Mouse (Mus musculus) CD4-positive, CD25-positive, alpha-beta regulatory T cell, adult 4 months (primary cell): ENCODE measurements at regions not wholly inside any gene's neighbourhood (a gene's known extent, or its start where the extent isn't known, plus 50 kb on each side); places are given as distances from the start of the nearest gene placed in this dataset.

Source experiments
- ATAC-seq: one replicate; pipeline ENCODE4 v1.8.0; 2017

GRCm38 (mm10) chr19:16075512-16076086 lies 57.0 kb upstream of the Gnaq start:
- ATAC-seq: no peak

GRCm38 (mm10) chr19:16075026-16075425 lies 57.6 kb upstream of the Gnaq start:
- ATAC-seq: no peak

GRCm38 (mm10) chr19:16067314-16067713 lies 65.3 kb upstream of the Gnaq start:
- ATAC-seq: no peak

GRCm38 (mm10) chr19:16064911-16065310 lies 67.7 kb upstream of the Gnaq start:
- ATAC-seq: no peak

GRCm38 (mm10) chr19:16063916-16064580 lies 68.6 kb upstream of the Gnaq start:
- peak; percentile 92 for ATAC-seq

GRCm38 (mm10) chr19:16063533-16063915 lies 69.1 kb upstream of the Gnaq start:
- ATAC-seq: no peak

GRCm38 (mm10) chr19:16061821-16062220 lies 70.8 kb upstream of the Gnaq start:
- no peak for ATAC-seq

- no peak for ATAC-seq
These were observed 73.6 kb upstream of the Gnaq start for GRCm38 (mm10) chr19:16059026-16059425.

- ATAC-seq: peak; percentile 41
These were observed 65.6 kb upstream of the Cep78 start for GRCm38 (mm10) chr19:16050220-16051055.

GRCm38 (mm10) chr19:16049646-16050045 lies 64.9 kb upstream of the Cep78 start:
- ATAC-seq: no peak

GRCm38 (mm10) chr19:16046977-16047376 lies 62.2 kb upstream of the Cep78 start:
- ATAC-seq: no peak

GRCm38 (mm10) chr19:16045261-16045660 lies 60.5 kb upstream of the Cep78 start:
- no peak for ATAC-seq

- no peak for ATAC-seq
These were observed 59.4 kb upstream of the Cep78 start for GRCm38 (mm10) chr19:16044169-16044568.

GRCm38 (mm10) chr19:16043007-16043406 lies 58.2 kb upstream of the Cep78 start:
- no peak for ATAC-seq

GRCm38 (mm10) chr19:16041891-16042290 lies 57.1 kb upstream of the Cep78 start:
- ATAC-seq: no peak

GRCm38 (mm10) chr19:16037806-16038205 lies 53.0 kb upstream of the Cep78 start:
- ATAC-seq: no peak
